Mouse (Mus musculus): ENCODE data around the gene Peli2. TPM values are rescaled to one million over a fixed set of nuclear protein-coding genes. Genes with fewer than 3 reads are reported as not detected.

Peli2 gene
- total and polyA plus RNA-seq, 3 experiments: not detected

GRCm38 (mm10) chr14:48324460-48324850 lies 203.8 kb downstream of the Peli2 start:
- in situ Hi-C loops (cut with MboI; ENCODE audit: low pct_ligation_motif_present, low pct_unique_long_range_greater_than_20kb, low sequenced_read_pairs): no loop called here

DNA sequence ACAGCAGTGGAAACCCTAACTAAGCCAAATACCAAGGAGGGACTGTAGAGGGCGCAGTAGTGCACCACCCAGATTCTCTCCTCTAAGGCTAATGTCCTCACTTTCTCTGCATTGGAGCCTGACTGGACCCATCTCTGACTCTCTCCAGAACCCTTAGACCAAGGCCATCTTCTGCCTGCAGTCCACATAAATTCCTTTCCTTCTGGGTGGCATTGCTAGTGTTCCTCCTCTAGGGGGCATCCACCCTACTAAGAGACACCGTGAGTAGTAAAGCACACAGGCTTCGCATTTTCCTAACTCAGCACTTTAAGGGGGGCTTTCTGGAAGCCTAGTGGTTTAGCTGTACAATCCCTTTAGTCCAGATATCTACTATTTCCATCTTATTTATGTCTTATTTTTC lies 207.1 kb downstream of the Peli2 start:
- dilution Hi-C loops (cut with MboI; ENCODE audit: extremely low pct_ligation_motif_present, extremely low pct_unique_long_range_greater_than_20kb, low sequenced_read_pairs): no loop called here
- DNase-seq (ENCODE audit: extremely low read depth): no peak

More at GRCm38 (mm10) chr14:48324460-48324850, 203.8 kb downstream of the Peli2 start:
- H3K27ac ChIP-seq (ENCODE audit: insufficient read depth, low read depth): no peak overlapping the region
- no peak for DNase-seq (ENCODE audit: extremely low read depth)
- TF ChIP-seq USF1 (IDR thresholded peaks at IDR 0.05; ENCODE audit: low read depth, low read length) (no peak), EP300 (IDR thresholded peaks at IDR 0.05; ENCODE audit: low read length) (no peak), MAX (IDR thresholded peaks at IDR 0.05; ENCODE audit: low read length) (no peak), NRF1 (IDR thresholded peaks at IDR 0.05; ENCODE audit: low read depth, low read length) (no peak), UBTF (IDR thresholded peaks at IDR 0.05; ENCODE audit: low read depth, low read length) (no peak), SIN3A (IDR thresholded peaks at IDR 0.05; ENCODE audit: low read length) (no peak)
- no peaks in the 10 kb centered on the region for H3K4me1 ChIP-seq (ENCODE audit: control insufficient read depth in 1 of 2, insufficient read depth in 2 of 2)
- dilution Hi-C loops (cut with MboI; ENCODE audit: extremely low pct_ligation_motif_present, extremely low pct_unique_long_range_greater_than_20kb, low sequenced_read_pairs): no loop called here
- H3K79me2 ChIP-seq (replicated peaks; ENCODE audit: control insufficient read depth, extremely low read depth, insufficient read depth, poor library complexity, severe bottlenecking): no peaks in the 10 kb centered on the region
- H3K9ac ChIP-seq (ENCODE audit: insufficient read depth, low read depth): no peak overlapping the region
- H3K4me2 ChIP-seq (ENCODE audit: insufficient read depth, low read depth, poor library complexity, severe bottlenecking): no peak overlapping the region
- no peaks in the 10 kb centered on the region for H3K27me3 ChIP-seq (replicated peaks)
- no peak overlapping the region for H3K4me3 ChIP-seq (replicated peaks in 1 of 3; ENCODE audit: low read depth in 2 of 3, low read length in 2 of 3, poor library complexity in 1 of 3)
- no peaks in the 10 kb centered on the region for H3K36me3 ChIP-seq (replicated peaks in 1 of 2; ENCODE audit: control insufficient read depth in 1 of 2, insufficient read depth in 1 of 2, low read length in 1 of 2)
- H3K9me3 ChIP-seq (replicated peaks; ENCODE audit: low read length): no peaks in the 10 kb centered on the region

GRCm38 (mm10) chr14:48329716-48330365 lies 209.2 kb downstream of the Peli2 start:
- Histone ChIP-seq H3K4me1 (ENCODE audit: control insufficient read depth in 1 of 2, insufficient read depth in 2 of 2) (no peaks in the 10 kb centered on the region), H3K4me2 (ENCODE audit: insufficient read depth, low read depth, poor library complexity, severe bottlenecking) (no peak overlapping the region), H3K36me3 (replicated peaks in 1 of 2; ENCODE audit: control insufficient read depth in 1 of 2, insufficient read depth in 1 of 2, low read length in 1 of 2) (no peaks in the 10 kb centered on the region), H3K27ac (ENCODE audit: insufficient read depth, low read depth) (no peak overlapping the region), H3K79me2 (replicated peaks; ENCODE audit: control insufficient read depth, extremely low read depth, insufficient read depth, poor library complexity, severe bottlenecking) (no peaks in the 10 kb centered on the region), H3K9me3 (replicated peaks; ENCODE audit: low read length) (no peaks in the 10 kb centered on the region), H3K9ac (ENCODE audit: insufficient read depth, low read depth) (no peak overlapping the region), H3K27me3 (replicated peaks) (no peaks in the 10 kb centered on the region), H3K4me3 (replicated peaks in 1 of 3; ENCODE audit: low read depth in 2 of 3, low read length in 2 of 3, poor library complexity in 1 of 3) (no peak overlapping the region)
- no peak for TF ChIP-seq E2F4 (IDR thresholded peaks at IDR 0.05; ENCODE audit: insufficient replicate concordance, low read depth, low read length)
- no peak for TF ChIP-seq ZC3H11A (IDR thresholded peaks at IDR 0.05; ENCODE audit: low read depth, low read length)
- no peak for TF ChIP-seq EP300 (IDR thresholded peaks at IDR 0.05; ENCODE audit: low read length)
- no peak for TF ChIP-seq ZNF384 (IDR thresholded peaks at IDR 0.05; ENCODE audit: low read depth, low read length)
- DNase-seq (ENCODE audit: extremely low read depth): no peak
- dilution Hi-C loops (cut with MboI; ENCODE audit: extremely low pct_ligation_motif_present, extremely low pct_unique_long_range_greater_than_20kb, low sequenced_read_pairs) (no loop called here), in situ Hi-C loops (cut with MboI; ENCODE audit: low pct_ligation_motif_present, low pct_unique_long_range_greater_than_20kb, low sequenced_read_pairs) (no loop called here)

More for the DNA sequence above, 207.1 kb downstream of the Peli2 start:
- Histone ChIP-seq H3K27me3 (replicated peaks) (no peaks in the 10 kb centered on the region), H3K4me1 (ENCODE audit: control insufficient read depth in 1 of 2, insufficient read depth in 2 of 2) (no peaks in the 10 kb centered on the region), H3K9ac (ENCODE audit: insufficient read depth, low read depth) (no peak overlapping the region), H3K9me3 (replicated peaks; ENCODE audit: low read length) (no peaks in the 10 kb centered on the region), H3K27ac (ENCODE audit: insufficient read depth, low read depth) (no peak overlapping the region), H3K36me3 (replicated peaks in 1 of 2; ENCODE audit: control insufficient read depth in 1 of 2, insufficient read depth in 1 of 2, low read length in 1 of 2) (no peaks in the 10 kb centered on the region), H3K79me2 (replicated peaks; ENCODE audit: control insufficient read depth, extremely low read depth, insufficient read depth, poor library complexity, severe bottlenecking) (no peaks in the 10 kb centered on the region), H3K4me3 (replicated peaks in 1 of 3; ENCODE audit: low read depth in 2 of 3, low read length in 2 of 3, poor library complexity in 1 of 3) (no peak overlapping the region), H3K4me2 (ENCODE audit: insufficient read depth, low read depth, poor library complexity, severe bottlenecking) (no peak overlapping the region)
- in situ Hi-C loops (cut with MboI; ENCODE audit: low pct_ligation_motif_present, low pct_unique_long_range_greater_than_20kb, low sequenced_read_pairs): no loop called here
- TF ChIP-seq POLR2AphosphoS2 (IDR thresholded peaks at IDR 0.05; ENCODE audit: low read depth, low read length) (no peak), RAD21 (IDR thresholded peaks at IDR 0.05; ENCODE audit: low read depth, low read length) (no peak; the same call in 1 of the 2 replicates), TBP (conservative IDR thresholded peaks at IDR 0.05; ENCODE audit: low read depth, low read length) (no peak), ZMIZ1 (IDR thresholded peaks at IDR 0.05; ENCODE audit: low read depth, low read length) (no peak), CTCF (conservative IDR thresholded peaks at IDR 0.05 in 1 of 2, IDR thresholded peaks at IDR 0.05 in 1 of 2; ENCODE audit: low read depth in 2 of 2, low read length in 2 of 2) (peak; percentile 21 to 63; a peak in 3 of 4 replicates), ZKSCAN1 (IDR thresholded peaks at IDR 0.05; ENCODE audit: borderline replicate concordance, low read depth, low read length) (no peak), UBTF (IDR thresholded peaks at IDR 0.05; ENCODE audit: low read depth, low read length) (no peak), PAX5 (IDR thresholded peaks at IDR 0.05; ENCODE audit: low read length) (no peak), MAZ (IDR thresholded peaks at IDR 0.05; ENCODE audit: low read depth, low read length) (no peak), POLR2A (IDR thresholded peaks at IDR 0.05; ENCODE audit: low read depth, low read length) (no peak), RCOR1 (conservative IDR thresholded peaks at IDR 0.05; ENCODE audit: low read depth, low read length) (no peak), MEF2A (IDR thresholded peaks at IDR 0.05; ENCODE audit: borderline replicate concordance, low read depth, low read length) (no peak), MAFK (IDR thresholded peaks at IDR 0.05; ENCODE audit: insufficient replicate concordance, low read length) (0 out of 2 replicates have a peak, but pooled peaks have one; percentile 73), MYC (IDR thresholded peaks at IDR 0.05; ENCODE audit: low read depth, low read length) (no peak), KAT2A (IDR thresholded peaks at IDR 0.05; ENCODE audit: insufficient replicate concordance, low read length) (no peak)
